Mouse (Mus musculus) lung, postnatal 0 days (tissue): ENCODE data around the gene Man2a1.

Experiments used
- CTCF ChIP-seq: IDR thresholded peaks from 2 replicates; pipeline ENCODE4 v1.5.1; 2016; ENCODE audit warnings: antibody characterized with exemption, mild to moderate bottlenecking
- EP300 ChIP-seq: IDR thresholded peaks from 2 replicates; pipeline ENCODE4 v1.6.1; 2016; ENCODE audit warnings: antibody characterized with exemption, mild to moderate bottlenecking, control low read depth

GRCm38 (mm10) chr17:64719760-64720159, 119.2 kb downstream of the Man2a1 start:
- TF ChIP-seq CTCF, result no peak
- no peak for TF ChIP-seq EP300
